9 mouse cellular contexts compared by ENCODE assay signal in the genomic region with DNA sequence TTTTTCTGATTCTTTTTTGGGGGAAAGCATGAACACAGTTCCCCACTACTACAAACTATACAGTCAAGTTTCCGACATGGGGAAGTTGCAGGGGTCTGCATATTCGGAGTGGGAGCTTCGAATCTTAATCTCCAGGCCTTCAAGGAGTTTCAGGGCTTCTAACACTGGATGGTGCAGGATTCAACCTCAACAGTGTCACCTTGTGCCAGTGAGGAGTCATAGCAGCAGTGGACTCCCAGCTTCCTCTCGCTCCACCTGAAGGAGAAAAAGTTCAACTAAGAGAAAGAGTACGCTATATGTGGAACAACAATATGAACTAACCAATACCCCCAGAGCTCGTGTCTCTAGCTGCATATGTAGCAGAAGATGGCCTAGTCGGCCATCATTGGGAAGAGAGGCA. TPM values are rescaled to one million over a fixed set of nuclear protein-coding genes. Genes with fewer than 3 reads are reported as not detected.
DNase-seq lines count a peak whose midpoint lies in the region; ATAC-seq and TF ChIP-seq lines count a peak whose summit lies in the region.
"Had no signal": no experiment of that assay in that cellular context is flagged by ENCODE, and none has a peak within 500 bp of the region (broad histone marks: within the 10 kb centered on the region; RNA-seq: fewer than 3 reads in every experiment).

No protein-coding gene starts in this region.

- peak; percentile 80 for TF ChIP-seq CTCF in liver, postnatal 0 days (IDR thresholded peaks at IDR 0.05; ENCODE audit: low read depth)

- no peak overlapping the region for H3K27ac ChIP-seq in embryonic facial prominence, embryonic 11.5 days (replicated peaks; ENCODE audit: low read depth, low read length)
- H3K27ac ChIP-seq in embryonic facial prominence, embryonic 10.5 days (replicated peaks): no peak overlapping the region
- no peak overlapping the region for H3K27ac ChIP-seq in liver, postnatal 0 days (ENCODE audit: low read depth)

- H3K27me3 ChIP-seq in embryonic facial prominence, embryonic 11.5 days (ENCODE audit: control insufficient read depth, insufficient read depth, low read length): no peaks in the 10 kb centered on the region; the same call in 1 of the 2 replicates
- peaks cover 9% of the 10 kb centered on the region for H3K27me3 ChIP-seq in embryonic facial prominence, embryonic 10.5 days (replicated peaks; ENCODE audit: low read depth, poor library complexity, severe bottlenecking)
- no peaks in the 10 kb centered on the region for H3K27me3 ChIP-seq in liver, postnatal 0 days (ENCODE audit: insufficient read depth, low read length)

- H3K4me2 ChIP-seq in embryonic facial prominence, embryonic 11.5 days (ENCODE audit: low read depth, low read length): no peak overlapping the region
- no peak overlapping the region for H3K4me2 ChIP-seq in liver, postnatal 0 days (ENCODE audit: low read depth, low read length)

- intact Hi-C loops in gastrocnemius, postnatal 36 days (cut with DNase I): loop anchor here (1.0 to 10.0 kb wide), 2 partner anchors 92 to 353 kb away; partner anchors contain the start of gene 2010003K11Rik

- H3K4me3 ChIP-seq in embryonic facial prominence, embryonic 11.5 days (ENCODE audit: low read depth, low read length): no peak overlapping the region
- no peak overlapping the region for H3K4me3 ChIP-seq in embryonic facial prominence, embryonic 10.5 days
- H3K4me3 ChIP-seq in liver, postnatal 0 days (ENCODE audit: low read depth, low read length): no peak overlapping the region

- H3K9me3 ChIP-seq in embryonic facial prominence, embryonic 11.5 days (replicated peaks; ENCODE audit: control insufficient read depth, low read length): no peaks in the 10 kb centered on the region
- H3K9me3 ChIP-seq in embryonic facial prominence, embryonic 10.5 days: no peaks in the 10 kb centered on the region
- H3K9me3 ChIP-seq in liver, postnatal 0 days (ENCODE audit: low read length): no peaks in the 10 kb centered on the region

- WGBS in embryonic facial prominence, embryonic 11.5 days: 40% methylated on average over 7 of the region's 7 CpGs
- WGBS in embryonic facial prominence, embryonic 10.5 days: 41% methylated on average over 7 of the region's 7 CpGs
- 27% methylated on average over 7 of the region's 7 CpGs for WGBS in liver, postnatal 0 days (ENCODE audit: insufficient replicate concordance)

- peak; percentile 23 for DNase-seq in embryonic facial prominence, embryonic 11.5 days (ENCODE audit: low spot score)
- DNase-seq in embryonic facial prominence, embryonic 10.5 days (ENCODE audit: low spot score): no peak
- peak; percentile 63 for DNase-seq in 416B (ENCODE audit: low read depth)
- no peak for DNase-seq in liver, postnatal 0 days
- no peak for DNase-seq in gastrocnemius, postnatal 36 days
- no peak for DNase-seq in left cerebral cortex, adult 9 months (ENCODE audit: low spot score in 2 of 2)
- no peak for DNase-seq in spleen, adult 12 weeks (ENCODE audit: low spot score)

- H3K4me1 ChIP-seq in embryonic facial prominence, embryonic 11.5 days (ENCODE audit: control insufficient read depth, insufficient read depth, low read length): no peaks in the 10 kb centered on the region
- no peaks in the 10 kb centered on the region for H3K4me1 ChIP-seq in embryonic facial prominence, embryonic 10.5 days
- H3K4me1 ChIP-seq in liver, postnatal 0 days (ENCODE audit: insufficient read depth): no peaks in the 10 kb centered on the region

- H3K9ac ChIP-seq in embryonic facial prominence, embryonic 11.5 days (replicated peaks; ENCODE audit: low read length): no peak overlapping the region
- H3K9ac ChIP-seq in liver, postnatal 0 days (replicated peaks): no peak overlapping the region

- TF ChIP-seq EP300 in liver, postnatal 0 days (IDR thresholded peaks at IDR 0.05; ENCODE audit: low read depth): no peak

- no peaks in the 10 kb centered on the region for H3K36me3 ChIP-seq in embryonic facial prominence, embryonic 11.5 days (replicated peaks; ENCODE audit: control insufficient read depth, insufficient read depth, low read depth, low read length)
- H3K36me3 ChIP-seq in embryonic facial prominence, embryonic 10.5 days (replicated peaks): no peaks in the 10 kb centered on the region
- no peaks in the 10 kb centered on the region for H3K36me3 ChIP-seq in liver, postnatal 0 days (replicated peaks; ENCODE audit: insufficient read depth, low read length)

- no peak for ATAC-seq in embryonic facial prominence, embryonic 11.5 days (replicated peaks; ENCODE audit: insufficient number of reproducible peaks, low FRiP score, low TSS enrichment, low read depth)
- ATAC-seq in activated CD4-positive, CD25-positive, alpha-beta regulatory T cell, adult 4 months: peak; percentile 65
- ATAC-seq in liver, postnatal 0 days: peak; percentile 49; the same call in 1 of the 2 replicates

RNA-seq across cellular contexts. Expression of gene Ctsf, which starts 7.4 kb away (rescaled TPM):
- 20.9 and 30.3 TPM in 2 replicates for polyA plus RNA-seq in embryonic facial prominence, embryonic 11.5 days (2014; fragmentation: Nextera tagmentation; extraction: Ambion mirVana)
- polyA plus RNA-seq in embryonic facial prominence, embryonic 10.5 days (2016; fragmentation: Nextera tagmentation; extraction: Ambion mirVana): 26.9 and 28.0 TPM in 2 replicates
- under 1 TPM; 0.66 to 0.67 TPM for polyA plus RNA-seq in activated CD4-positive, CD25-positive, alpha-beta regulatory T cell, adult 4 months (2017; shearing (Covaris generic))
- polyA plus RNA-seq in liver, postnatal 0 days (2015; fragmentation: Nextera tagmentation; extraction: Ambion mirVana): 49.4 and 54.4 TPM in 2 replicates
- 10 to 100 TPM; 26.6 to 33.4 TPM for total RNA-seq in gastrocnemius, postnatal 36 days (2021)

RNA-seq across cellular contexts. Expression of gene Ccdc87, which starts 8.3 kb away (rescaled TPM):
- not detected in 2 replicates for polyA plus RNA-seq in embryonic facial prominence, embryonic 11.5 days (2014; fragmentation: Nextera tagmentation; extraction: Ambion mirVana)
- 0.06 and 0.11 TPM in 2 replicates for polyA plus RNA-seq in embryonic facial prominence, embryonic 10.5 days (2016; fragmentation: Nextera tagmentation; extraction: Ambion mirVana)
- polyA plus RNA-seq in activated CD4-positive, CD25-positive, alpha-beta regulatory T cell, adult 4 months (2017; shearing (Covaris generic)): not detected
- not detected in 2 replicates for polyA plus RNA-seq in liver, postnatal 0 days (2015; fragmentation: Nextera tagmentation; extraction: Ambion mirVana)
- not detected for total RNA-seq in gastrocnemius, postnatal 36 days (2021)
- polyA plus RNA-seq: heart, embryonic 14.5 days had no signal

RNA-seq across cellular contexts. Expression of gene Ccs, which starts 8.4 kb away (rescaled TPM):
- polyA plus RNA-seq in embryonic facial prominence, embryonic 11.5 days (2014; fragmentation: Nextera tagmentation; extraction: Ambion mirVana): 44.9 and 45.8 TPM in 2 replicates
- 52.1 and 52.8 TPM in 2 replicates for polyA plus RNA-seq in embryonic facial prominence, embryonic 10.5 days (2016; fragmentation: Nextera tagmentation; extraction: Ambion mirVana)
- 100 to 1,000 TPM in 1 of 2 experiments, 10 to 100 TPM in 1; 94.7 to 162 TPM for polyA plus RNA-seq in activated CD4-positive, CD25-positive, alpha-beta regulatory T cell, adult 4 months (2017; shearing (Covaris generic))
- polyA plus RNA-seq in liver, postnatal 0 days (2015; fragmentation: Nextera tagmentation; extraction: Ambion mirVana): 144 and 154 TPM in 2 replicates
- 10 to 100 TPM; 19.9 to 24.5 TPM for total RNA-seq in gastrocnemius, postnatal 36 days (2021)

RNA-seq across cellular contexts. Expression of gene Actn3, which starts 30.2 kb away (rescaled TPM):
- 4.3 and 5.6 TPM in 2 replicates for polyA plus RNA-seq in embryonic facial prominence, embryonic 11.5 days (2014; fragmentation: Nextera tagmentation; extraction: Ambion mirVana)
- 5.0 and 6.7 TPM in 2 replicates for polyA plus RNA-seq in embryonic facial prominence, embryonic 10.5 days (2016; fragmentation: Nextera tagmentation; extraction: Ambion mirVana)
- polyA plus RNA-seq in activated CD4-positive, CD25-positive, alpha-beta regulatory T cell, adult 4 months (2017; shearing (Covaris generic)): not detected
- polyA plus RNA-seq in liver, postnatal 0 days (2015; fragmentation: Nextera tagmentation; extraction: Ambion mirVana): 0.20 and 5.1 TPM in 2 replicates
- 1,000 to 10,000 TPM; 8,494 to 8,724 TPM for total RNA-seq in gastrocnemius, postnatal 36 days (2021)

RNA-seq across cellular contexts. Expression of gene Zdhhc24, which starts 31.0 kb away (rescaled TPM):
- 7.4 and 8.7 TPM in 2 replicates for polyA plus RNA-seq in embryonic facial prominence, embryonic 11.5 days (2014; fragmentation: Nextera tagmentation; extraction: Ambion mirVana)
- 10.3 and 13.3 TPM in 2 replicates for polyA plus RNA-seq in embryonic facial prominence, embryonic 10.5 days (2016; fragmentation: Nextera tagmentation; extraction: Ambion mirVana)
- polyA plus RNA-seq in activated CD4-positive, CD25-positive, alpha-beta regulatory T cell, adult 4 months (2017; shearing (Covaris generic)): 1 to 10 TPM; 6.3 to 6.7 TPM
- polyA plus RNA-seq in liver, postnatal 0 days (2015; fragmentation: Nextera tagmentation; extraction: Ambion mirVana): 4.3 and 5.4 TPM in 2 replicates
- total RNA-seq in gastrocnemius, postnatal 36 days (2021): 1 to 10 TPM; 2.2 to 2.6 TPM

Comparison
In these comparisons a context has a peak if more than half of its experiments do, and no peak if none do; other contexts are left out.
1. DNase-seq: peak in embryonic facial prominence, embryonic 11.5 days (single experiment) and 416B (single experiment); none in embryonic facial prominence, embryonic 10.5 days (single experiment), liver, postnatal 0 days (single experiment), gastrocnemius, postnatal 36 days (0 of 2), left cerebral cortex, adult 9 months (0 of 2) and spleen, adult 12 weeks (single experiment).
2. RNA of gene Ctsf, which starts 7.4 kb away (polyA plus RNA-seq): 49.4 to 54.4 TPM in liver, postnatal 0 days, 26.9 to 28.0 TPM in embryonic facial prominence, embryonic 10.5 days and 20.9 to 30.3 TPM in embryonic facial prominence, embryonic 11.5 days; 0.66 to 0.67 TPM in activated CD4-positive, CD25-positive, alpha-beta regulatory T cell, adult 4 months; every median in the first group is over 10 times any median in the second.